Mouse (Mus musculus): ENCODE measurements at regions not wholly inside any gene's neighbourhood (a gene's known extent, or its start where the extent isn't known, plus 50 kb on each side); places are given as distances from the start of the nearest gene placed in this dataset.

DNA sequence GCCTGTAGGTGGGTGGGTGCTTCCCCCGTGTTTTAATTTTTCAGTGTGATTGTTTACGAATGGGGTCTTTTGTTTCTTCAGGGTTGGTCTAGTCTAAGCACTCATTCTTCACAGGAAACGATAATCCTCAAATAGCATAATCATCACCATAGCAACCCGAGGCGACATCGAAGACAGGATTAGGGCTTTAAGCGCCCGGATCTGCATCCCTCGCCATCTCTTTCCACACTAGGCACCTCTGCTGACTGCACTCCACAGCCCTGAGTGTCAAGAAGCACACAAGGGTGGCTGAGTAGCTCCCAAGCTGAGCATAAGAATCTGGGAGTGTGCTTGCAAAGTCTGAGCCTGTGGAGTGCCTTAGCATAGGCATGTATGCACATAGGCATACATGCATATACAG is 145.2 kb upstream of the Cdh4 start:
- TF ChIP-seq CTCF (IDR thresholded peaks at IDR 0.05; ENCODE audit: insufficient read depth, low read depth, low read length) (no peak), POLR2A (IDR thresholded peaks at IDR 0.05; ENCODE audit: insufficient read depth, low read depth, low read length) (no peak)
